Comparison of ENCODE assay signal across 8 mouse cellular contexts in the genomic region with DNA sequence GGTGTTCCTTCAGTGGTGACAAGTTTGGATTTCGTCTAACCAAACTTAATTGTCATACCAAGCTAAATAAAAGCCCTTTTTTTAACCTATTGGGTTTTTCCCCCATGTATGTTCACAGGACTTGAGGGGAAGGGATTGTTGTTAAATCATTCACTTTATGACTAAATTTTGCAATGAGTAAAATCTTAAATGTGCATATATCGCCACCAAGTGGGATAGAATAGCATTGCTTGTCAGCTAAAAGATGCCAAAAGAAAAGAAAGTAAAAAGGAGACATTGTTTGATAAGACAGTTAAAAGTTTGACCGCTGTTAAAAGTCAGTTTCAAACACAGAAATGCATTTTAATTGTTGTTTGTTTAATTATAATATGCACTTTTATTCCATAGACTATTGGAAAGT.
A peak's percentile ranks its signal among the peaks of the same experiment; 100 is the strongest.
DNase-seq lines count a peak whose midpoint lies in the region; ATAC-seq and TF ChIP-seq lines count a peak whose summit lies in the region.
"Had no signal": no experiment of that assay in that cellular context is flagged by ENCODE, and none has a peak within 500 bp of the region (broad histone marks: within the 10 kb centered on the region; RNA-seq: fewer than 3 reads in every experiment).

No protein-coding gene starts in this region.

- no peak overlapping the region for H3K4me2 ChIP-seq in intestine, postnatal 0 days (replicated peaks; ENCODE audit: low read depth)
- no peak overlapping the region for H3K4me2 ChIP-seq in intestine, embryonic 16.5 days (ENCODE audit: low read depth, low read length)
- H3K4me2 ChIP-seq: midbrain, embryonic 12.5 days had no signal

- WGBS in intestine, postnatal 0 days, result 62% methylated on average over 3 of the region's 3 CpGs
- 77% methylated on average over 3 of the region's 3 CpGs for WGBS in intestine, embryonic 16.5 days

- H3K27ac ChIP-seq in intestine, postnatal 0 days (ENCODE audit: low read depth, low read length), result no peak overlapping the region
- no peak overlapping the region for H3K27ac ChIP-seq in intestine, embryonic 16.5 days (ENCODE audit: low read length)
- H3K27ac ChIP-seq: midbrain, embryonic 12.5 days had no signal

- no peaks in the 10 kb centered on the region for H3K4me1 ChIP-seq in intestine, postnatal 0 days (replicated peaks; ENCODE audit: control insufficient read depth, insufficient read depth, low read length)
- no peaks in the 10 kb centered on the region for H3K4me1 ChIP-seq in intestine, embryonic 16.5 days (ENCODE audit: control insufficient read depth, insufficient read depth, low read length)
- H3K4me1 ChIP-seq: midbrain, embryonic 12.5 days had no signal

- H3K4me3 ChIP-seq in intestine, postnatal 0 days (ENCODE audit: low read depth, low read length), result no peak overlapping the region
- no peak overlapping the region for H3K4me3 ChIP-seq in intestine, embryonic 16.5 days (ENCODE audit: low read length)
- H3K4me3 ChIP-seq: midbrain, embryonic 12.5 days had no signal

- intact Hi-C loops in left cerebral cortex, postnatal 36 days (cut with DNase I), result loop anchor here (5.0 kb wide), 2 partner anchors 41 to 281 kb away; no protein-coding TSS in a partner anchor

- H3K36me3 ChIP-seq in intestine, postnatal 0 days (ENCODE audit: control insufficient read depth, insufficient read depth), result 0 out of 2 replicates have a peak, but pooled peaks cover 8% of the 10 kb centered on the region
- 0 out of 2 replicates have a peak, but pooled peaks cover 3% of the 10 kb centered on the region for H3K36me3 ChIP-seq in intestine, embryonic 16.5 days (ENCODE audit: control insufficient read depth, insufficient read depth, low read length)

- H3K27me3 ChIP-seq in intestine, postnatal 0 days (replicated peaks; ENCODE audit: control insufficient read depth, insufficient read depth, low read length), result no peaks in the 10 kb centered on the region
- no peaks in the 10 kb centered on the region for H3K27me3 ChIP-seq in intestine, embryonic 16.5 days (replicated peaks; ENCODE audit: control insufficient read depth, insufficient read depth, low read length)
- H3K27me3 ChIP-seq: midbrain, embryonic 12.5 days had no signal

- H3K9ac ChIP-seq in intestine, postnatal 0 days (ENCODE audit: low read depth, low read length), result no peak overlapping the region
- no peak overlapping the region for H3K9ac ChIP-seq in intestine, embryonic 16.5 days (ENCODE audit: low read depth, low read length)
- H3K9ac ChIP-seq: midbrain, embryonic 12.5 days had no signal

- peak; percentile 74 for TF ChIP-seq CTCF in intestine, postnatal 0 days (IDR thresholded peaks at IDR 0.05; ENCODE audit: low read depth)

- ATAC-seq in intestine, postnatal 0 days, result no peak
- ATAC-seq in intestine, embryonic 16.5 days, result no peak
- ATAC-seq in common myeloid progenitor, adult 5-6 weeks (replicated peaks; ENCODE audit: low read depth, poor library complexity, severe bottlenecking), result peak; percentile 56; the same call in 1 of the 2 replicates

- H3K9me3 ChIP-seq in intestine, postnatal 0 days (ENCODE audit: control insufficient read depth), result no peaks in the 10 kb centered on the region
- H3K9me3 ChIP-seq in intestine, embryonic 16.5 days (ENCODE audit: control insufficient read depth, low read length), result no peaks in the 10 kb centered on the region
- H3K9me3 ChIP-seq: midbrain, embryonic 12.5 days had no signal

- peak; percentile 35 for DNase-seq in thymus, postnatal 0 days (ENCODE audit: low spot score)
- no peak for DNase-seq in thymus, postnatal 36 days
- no peak for DNase-seq in right cerebral cortex, postnatal 10 days (ENCODE audit: low spot score in 2 of 2)
- no peak for DNase-seq in left cerebral cortex, postnatal 36 days (ENCODE audit: low spot score in 2 of 2)
